12 mouse cellular contexts compared by ENCODE assay signal in the genomic region with DNA sequence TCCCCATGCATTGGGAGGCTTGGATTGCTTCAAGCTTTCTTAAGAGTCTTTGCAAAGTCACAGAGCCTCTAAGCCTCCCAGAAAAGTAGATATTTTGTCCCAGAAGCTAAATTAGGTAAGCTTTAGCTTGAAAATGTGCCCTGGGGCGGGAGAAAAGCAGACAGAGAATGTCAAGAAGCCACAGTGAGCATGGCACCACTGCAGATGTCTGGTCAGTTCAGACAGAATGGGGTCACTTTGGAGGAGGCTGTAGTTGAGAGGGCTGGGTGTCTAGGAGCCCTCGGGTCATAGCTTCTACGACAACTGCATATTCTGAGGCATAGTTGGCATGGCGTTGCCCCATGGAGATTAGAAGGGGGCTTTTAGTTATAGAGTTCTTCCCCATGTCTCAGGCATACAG.
DNase-seq lines count a peak whose midpoint lies in the region; ATAC-seq and TF ChIP-seq lines count a peak whose summit lies in the region.
"Had no signal": no experiment of that assay in that cellular context is flagged by ENCODE, and none has a peak within 500 bp of the region (broad histone marks: within the 10 kb centered on the region; RNA-seq: fewer than 3 reads in every experiment).

No protein-coding gene starts in this region.

- TF ChIP-seq CTCF in intestine, postnatal 0 days (IDR thresholded peaks at IDR 0.05; ENCODE audit: low read depth), result no peak

- peak overlapping the region; percentile 91 for H3K27ac ChIP-seq in intestine, embryonic 14.5 days (ENCODE audit: low read depth)
- H3K27ac ChIP-seq in intestine, postnatal 0 days (ENCODE audit: low read depth, low read length), result no peak overlapping the region
- H3K27ac ChIP-seq in embryonic facial prominence, embryonic 10.5 days (replicated peaks), result peak overlapping the region; percentile 88
- H3K27ac ChIP-seq in limb, embryonic 10.5 days, result peak overlapping the region; percentile 89

- WGBS in intestine, embryonic 14.5 days, result 49% methylated on average over 4 of the region's 4 CpGs
- 47% methylated on average over 4 of the region's 4 CpGs for WGBS in intestine, postnatal 0 days
- WGBS in embryonic facial prominence, embryonic 10.5 days, result 27% methylated on average over 4 of the region's 4 CpGs
- 47% methylated on average over 4 of the region's 4 CpGs for WGBS in limb, embryonic 10.5 days

- no peaks in the 10 kb centered on the region for H3K36me3 ChIP-seq in intestine, embryonic 14.5 days (ENCODE audit: control insufficient read depth, insufficient read depth, low read length)
- H3K36me3 ChIP-seq in intestine, postnatal 0 days (ENCODE audit: control insufficient read depth, insufficient read depth), result no peaks in the 10 kb centered on the region
- no peaks in the 10 kb centered on the region for H3K36me3 ChIP-seq in embryonic facial prominence, embryonic 10.5 days (replicated peaks)
- no peaks in the 10 kb centered on the region for H3K36me3 ChIP-seq in limb, embryonic 10.5 days

- H3K4me2 ChIP-seq in intestine, embryonic 14.5 days (ENCODE audit: low read length), result peak overlapping the region; percentile 13; the same call in 1 of the 2 replicates
- H3K4me2 ChIP-seq in intestine, postnatal 0 days (replicated peaks; ENCODE audit: low read depth), result no peak overlapping the region

- H3K4me1 ChIP-seq in intestine, embryonic 14.5 days (replicated peaks; ENCODE audit: control insufficient read depth, insufficient read depth, low read length), result peaks cover 83% of the 10 kb centered on the region
- H3K4me1 ChIP-seq in intestine, postnatal 0 days (replicated peaks; ENCODE audit: control insufficient read depth, insufficient read depth, low read length), result 0 out of 2 replicates have a peak, but pooled peaks cover 4% of the 10 kb centered on the region
- H3K4me1 ChIP-seq in embryonic facial prominence, embryonic 10.5 days, result peaks cover 87% of the 10 kb centered on the region
- H3K4me1 ChIP-seq in limb, embryonic 10.5 days, result peaks cover 97% of the 10 kb centered on the region

- H3K4me3 ChIP-seq in intestine, embryonic 14.5 days (ENCODE audit: low read depth, low read length), result no peak overlapping the region
- no peak overlapping the region for H3K4me3 ChIP-seq in intestine, postnatal 0 days (ENCODE audit: low read depth, low read length)
- H3K4me3 ChIP-seq in embryonic facial prominence, embryonic 10.5 days, result no peak overlapping the region
- H3K4me3 ChIP-seq in limb, embryonic 10.5 days, result no peak overlapping the region

- H3K9me3 ChIP-seq in intestine, embryonic 14.5 days (ENCODE audit: control insufficient read depth, low read length), result no peaks in the 10 kb centered on the region
- H3K9me3 ChIP-seq in intestine, postnatal 0 days (ENCODE audit: control insufficient read depth), result no peaks in the 10 kb centered on the region
- no peaks in the 10 kb centered on the region for H3K9me3 ChIP-seq in embryonic facial prominence, embryonic 10.5 days
- no peaks in the 10 kb centered on the region for H3K9me3 ChIP-seq in limb, embryonic 10.5 days (replicated peaks)

- H3K27me3 ChIP-seq in intestine, embryonic 14.5 days (replicated peaks; ENCODE audit: control insufficient read depth, insufficient read depth, low read length), result no peaks in the 10 kb centered on the region
- H3K27me3 ChIP-seq in intestine, postnatal 0 days (replicated peaks; ENCODE audit: control insufficient read depth, insufficient read depth, low read length), result no peaks in the 10 kb centered on the region
- H3K27me3 ChIP-seq in embryonic facial prominence, embryonic 10.5 days (replicated peaks; ENCODE audit: low read depth, poor library complexity, severe bottlenecking), result no peaks in the 10 kb centered on the region
- H3K27me3 ChIP-seq in limb, embryonic 10.5 days (ENCODE audit: low read depth, poor library complexity, severe bottlenecking), result no peaks in the 10 kb centered on the region

- DNase-seq in intestine, embryonic 14.5 days (ENCODE audit: low spot score), result no peak
- DNase-seq in 3T3-L1 (ENCODE audit: low read depth, low spot score), result peak; percentile 51
- DNase-seq in embryonic facial prominence, embryonic 10.5 days (ENCODE audit: low spot score), result no peak
- DNase-seq in limb, embryonic 10.5 days (ENCODE audit: low spot score), result no peak
- no peak for DNase-seq in layer of hippocampus, adult 18-20 months (ENCODE audit: low spot score in 2 of 2)
- DNase-seq in right cerebral cortex, adult 2 months (ENCODE audit: low spot score in 2 of 2), result no peak
- DNase-seq: adrenal gland, postnatal 10 days; gastrocnemius, postnatal 14 days; layer of hippocampus, adult 9-11 months; liver; right cerebral cortex, postnatal 4 days had no signal

- ATAC-seq in intestine, embryonic 14.5 days (replicated peaks; ENCODE audit: low FRiP score, low TSS enrichment, low read depth), result no peak
- ATAC-seq in intestine, postnatal 0 days, result no peak

- H3K9ac ChIP-seq in intestine, embryonic 14.5 days (ENCODE audit: low read length), result no peak overlapping the region
- H3K9ac ChIP-seq in intestine, postnatal 0 days (ENCODE audit: low read depth, low read length), result no peak overlapping the region
